Mouse (Mus musculus): ENCODE results near the gene Lingo1.

DNA sequence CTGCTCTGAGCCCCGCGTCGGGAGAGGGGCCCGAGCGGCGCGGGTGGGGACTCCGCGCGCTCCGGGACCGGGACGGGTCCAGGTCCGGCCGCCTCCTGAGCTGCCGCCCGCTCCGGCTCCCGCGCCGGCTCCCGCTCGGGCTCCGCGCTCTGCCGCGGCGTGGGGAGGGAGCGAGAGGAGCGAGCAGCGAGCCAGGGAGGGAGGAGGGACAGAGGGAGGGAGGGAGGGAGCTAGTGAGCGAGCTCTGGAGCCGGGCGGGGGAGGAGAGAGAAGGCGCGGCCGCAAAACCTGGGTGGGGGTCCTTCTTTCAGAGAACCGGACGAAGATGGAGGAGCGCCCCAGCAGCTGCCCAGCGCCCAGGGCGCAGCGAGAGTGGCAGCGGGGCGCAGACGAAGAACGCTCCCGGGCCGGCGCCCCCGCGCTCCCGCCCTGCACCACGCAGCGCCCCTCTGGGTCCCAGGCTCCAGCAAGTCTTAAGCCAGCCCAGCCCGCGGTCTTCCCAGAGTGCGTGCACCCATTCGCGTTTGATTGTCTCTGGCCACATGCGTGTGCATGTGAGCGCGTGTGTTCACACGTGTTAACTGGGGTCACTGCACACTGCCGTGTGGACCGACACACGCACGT lies 160.7 kb downstream of the Lingo1 start:
- TF ChIP-seq CTCF (IDR thresholded peaks at IDR 0.05; ENCODE audit: low read depth, low read length) (no peak), POLR2A (IDR thresholded peaks at IDR 0.05; ENCODE audit: borderline replicate concordance, low read depth, low read length) (no peak)

All from bone marrow macrophage, adult 2 months (primary cell).